Mouse (Mus musculus) erythroid progenitor cell, adult 5-6 weeks (primary cell): ENCODE measurements around the gene Phox2b. TPM values are rescaled to one million over a fixed set of nuclear protein-coding genes. Genes with fewer than 3 reads are reported as not detected.

Experiments
- ATAC-seq: replicated peaks from 2 replicates; pipeline ENCODE4 v1.8.0; 2016; ENCODE audit warnings: moderate number of reproducible peaks, mild to moderate bottlenecking, moderate TSS enrichment, inconsistent platforms; ENCODE audit not compliant: poor library complexity, low FRiP score, severe bottlenecking
- total RNA-seq, 2 experiments: library from RNA; stranded (forward) in 1 of 2; stranded (reverse) in 1 of 2; fragments of 150-400 nt in 1 of 2; fragments of 186-747, 209-891 nt in 1 of 2; gene quantifications; 2 replicates each; pipeline versions ENCODE4 v1.2.3 to v1.2.4; 2015 to 2017; ENCODE audit warnings: low replicate concordance in 2 of 2

Phox2b gene
- total RNA-seq (2015; ENCODE audit: low replicate concordance), result not detected in 2 replicates
- not detected in 2 replicates for total RNA-seq (2017; ENCODE audit: low replicate concordance)

DNA sequence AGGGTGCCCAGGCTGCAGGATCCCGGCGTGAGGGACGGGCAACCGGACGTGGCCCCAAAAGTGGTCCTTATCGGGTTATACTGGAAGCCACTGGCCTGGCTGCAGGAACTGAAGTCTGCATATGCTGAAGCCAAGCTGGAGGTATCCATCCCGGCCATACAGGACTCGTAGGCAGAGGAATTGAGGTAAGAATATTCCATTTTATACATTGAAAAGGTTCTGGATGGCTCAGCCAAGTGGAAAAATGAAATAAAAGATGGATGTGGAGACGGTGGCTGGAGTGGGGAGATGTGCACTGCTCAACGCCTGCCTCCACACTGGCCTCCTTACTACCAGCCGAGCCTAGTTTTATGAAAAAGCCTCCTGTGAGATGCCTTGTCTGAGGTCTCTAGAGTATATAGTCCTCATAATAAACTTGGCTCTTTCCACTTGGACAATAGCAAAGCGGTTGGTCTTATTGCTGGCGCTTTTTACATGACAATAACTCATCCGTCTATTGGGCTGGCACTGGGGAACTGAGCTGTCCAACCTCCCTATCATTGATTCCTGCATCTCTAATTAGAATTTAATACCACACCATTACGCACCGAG, at the start of gene Phox2b:
TSS of gene Phox2b (minus strand) at position 569 of the 591 bp plus-strand sequence.
- ATAC-seq, result no peak

DNA sequence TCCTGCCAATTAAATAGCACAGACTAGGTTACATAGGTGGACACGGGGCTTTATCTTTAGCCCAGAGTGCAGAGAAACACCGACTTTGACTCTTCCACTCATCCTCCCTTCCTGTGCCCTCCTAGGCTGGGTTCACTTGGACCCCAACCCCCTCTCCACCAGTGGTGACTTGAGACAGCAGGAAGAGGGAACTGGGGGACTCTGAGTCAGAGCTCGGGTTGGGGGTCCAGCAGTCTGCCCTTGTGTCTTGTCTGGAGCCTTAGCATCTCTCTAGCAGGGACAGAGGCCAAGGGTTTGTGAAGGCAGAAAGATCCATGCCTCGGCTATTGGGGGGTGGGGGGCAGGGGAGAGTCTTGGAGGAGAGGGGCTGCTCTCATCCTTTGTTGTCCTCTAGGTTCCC, 43.5 kb upstream of the Phox2b start:
- ATAC-seq, result no peak

DNA sequence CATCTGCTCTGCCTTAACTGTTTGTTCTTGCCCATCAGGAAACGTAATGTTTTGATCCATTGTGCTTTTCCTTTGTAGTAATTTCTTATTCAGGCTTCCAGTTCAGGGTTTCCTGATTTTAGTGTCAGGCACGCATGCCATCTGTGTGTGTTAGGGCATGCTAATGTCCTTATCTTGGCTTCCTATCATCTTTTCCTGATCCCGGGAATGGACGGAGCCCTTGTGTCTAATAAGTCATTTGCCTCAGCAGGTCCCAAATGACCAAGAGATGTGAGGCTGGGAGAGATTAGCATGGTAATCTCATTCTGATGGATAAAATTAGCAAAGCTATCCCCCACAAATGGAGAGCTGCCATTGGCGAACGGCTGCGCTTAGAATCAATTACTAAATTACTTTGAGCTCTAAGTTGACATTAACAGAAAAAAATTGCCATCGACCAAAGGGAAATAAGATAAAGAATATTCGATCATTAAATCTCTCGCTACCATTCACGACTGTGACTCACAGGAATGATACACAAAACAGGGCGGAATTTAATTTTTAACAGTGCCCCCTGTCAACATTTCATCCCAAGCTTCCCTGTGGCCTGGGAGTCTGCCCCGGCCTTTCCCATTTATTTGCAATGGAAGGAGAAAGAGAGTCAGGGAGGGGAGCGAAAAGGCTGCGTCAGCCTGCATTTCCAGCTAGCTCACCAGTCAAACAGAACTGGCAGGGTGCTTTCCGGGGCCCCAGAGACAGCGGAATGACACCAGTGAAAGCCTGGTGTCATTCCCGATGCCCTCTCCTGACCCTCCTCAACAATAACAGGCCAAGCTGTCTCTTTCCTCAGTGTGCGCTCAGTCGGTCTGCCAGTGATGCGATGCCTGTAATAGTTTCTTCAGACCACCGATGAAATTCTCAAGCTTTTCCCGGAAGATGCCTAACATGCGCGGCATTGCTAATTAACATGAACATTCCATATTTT, 40.2 kb upstream of the Phox2b start:
- no peak for ATAC-seq

GRCm38 (mm10) chr5:67138643-67139042, 39.5 kb upstream of the Phox2b start:
- no peak for ATAC-seq

DNA sequence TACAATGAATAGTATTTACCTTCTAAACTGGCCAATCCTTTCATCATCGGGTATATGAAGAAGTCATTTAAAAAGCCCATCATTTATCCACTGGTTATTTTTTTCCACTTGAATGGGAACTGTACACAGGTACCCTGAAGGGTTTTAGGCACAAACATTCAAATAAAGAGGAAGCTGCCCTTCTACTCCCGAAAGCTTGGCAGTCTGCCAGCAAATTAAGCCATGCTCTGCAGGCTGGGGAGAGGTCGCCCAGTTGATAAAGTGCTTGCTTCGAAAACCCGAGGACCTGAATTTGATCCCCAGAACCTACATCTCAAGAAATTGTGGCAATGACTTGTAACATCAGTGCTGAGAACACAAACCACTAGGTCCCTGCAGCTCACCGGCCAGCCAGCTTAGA, 35.6 kb upstream of the Phox2b start:
- ATAC-seq, result no peak

GRCm38 (mm10) chr5:67131671-67132070, 32.6 kb upstream of the Phox2b start:
- no peak for ATAC-seq

DNA sequence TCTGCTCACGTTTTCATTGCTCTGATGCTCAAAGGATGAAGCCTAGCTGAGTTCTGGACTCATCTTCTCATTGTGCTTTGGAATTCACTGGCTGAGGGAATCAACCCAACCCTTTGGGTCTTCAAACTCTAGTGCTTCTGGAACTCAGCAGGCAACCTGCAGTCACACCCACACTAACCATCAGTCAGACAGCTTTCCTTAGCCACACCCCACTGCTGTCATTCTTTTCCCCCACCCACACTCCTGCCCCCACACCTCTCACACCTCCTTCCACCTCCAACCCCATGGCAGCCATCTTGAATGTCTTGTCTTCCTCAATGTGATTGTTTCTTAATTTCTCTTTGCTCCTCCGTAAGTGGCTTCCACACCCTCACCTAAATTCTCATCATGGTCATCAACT, 7.2 kb upstream of the Phox2b start:
- no peak for ATAC-seq

- ATAC-seq, result no peak
These were observed 3.9 kb upstream of the Phox2b start for GRCm38 (mm10) chr5:67103016-67103415.

DNA sequence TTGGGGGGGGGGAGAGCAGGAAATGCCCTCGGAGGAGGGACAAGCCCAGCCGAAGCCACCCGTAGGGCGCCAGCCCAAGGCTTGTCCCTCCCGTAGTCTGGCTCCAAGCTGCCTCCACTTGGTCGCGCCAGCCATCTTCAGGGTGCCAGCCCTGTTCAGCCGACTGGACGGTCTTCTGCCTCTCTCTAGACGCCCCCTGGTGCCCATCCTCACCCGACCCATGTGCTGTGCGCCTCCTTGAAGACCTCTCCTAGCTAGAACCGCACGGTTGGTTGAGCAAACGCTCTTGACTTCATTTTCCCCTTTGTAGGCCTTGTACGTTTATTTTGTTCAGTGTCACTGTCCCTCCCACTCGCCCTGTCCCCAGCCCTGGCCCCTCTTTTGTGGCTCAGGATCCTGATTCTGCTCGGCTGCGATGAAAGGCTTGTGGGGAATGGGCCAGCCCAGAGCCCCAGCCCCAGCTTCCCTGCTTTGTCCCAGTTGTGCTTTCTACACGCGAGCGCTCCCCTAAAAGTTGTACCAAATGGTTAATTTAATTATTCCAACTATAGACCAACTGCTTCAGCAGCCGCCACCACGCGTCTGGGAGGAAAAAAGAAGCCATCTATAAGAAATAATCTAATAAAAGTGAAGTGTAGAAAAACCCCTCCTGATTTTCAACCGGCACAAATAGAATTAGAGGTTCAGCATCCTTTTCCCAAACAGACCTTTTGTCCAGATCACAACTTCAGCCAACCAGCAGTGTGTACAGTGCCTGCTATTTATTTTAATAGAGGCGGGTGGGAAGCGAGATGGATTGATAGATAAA, 2.9 kb upstream of the Phox2b start:
- no peak for ATAC-seq

DNA sequence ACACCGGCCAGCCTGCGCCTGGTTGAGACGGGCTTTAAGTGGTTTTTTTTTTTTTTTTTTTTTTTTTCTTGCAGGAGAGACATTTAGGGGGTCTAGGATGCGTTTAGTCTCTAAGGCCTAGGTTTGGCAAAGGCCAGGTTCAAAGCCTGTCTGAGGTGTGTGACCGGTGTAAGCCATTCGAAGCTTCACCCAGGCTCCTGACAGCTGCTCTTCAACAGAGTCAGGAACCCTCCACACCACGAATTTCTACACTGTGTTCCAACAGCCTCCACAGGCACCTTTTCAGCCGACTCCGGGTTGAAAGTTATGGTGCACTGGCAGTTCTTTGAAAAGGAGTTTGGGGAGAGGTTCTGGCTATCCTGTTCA, 2.3 kb upstream of the Phox2b start:
- no peak for ATAC-seq

GRCm38 (mm10) chr5:67100564-67101394, 1.7 kb upstream of the Phox2b start:
- ATAC-seq, result no peak

DNA sequence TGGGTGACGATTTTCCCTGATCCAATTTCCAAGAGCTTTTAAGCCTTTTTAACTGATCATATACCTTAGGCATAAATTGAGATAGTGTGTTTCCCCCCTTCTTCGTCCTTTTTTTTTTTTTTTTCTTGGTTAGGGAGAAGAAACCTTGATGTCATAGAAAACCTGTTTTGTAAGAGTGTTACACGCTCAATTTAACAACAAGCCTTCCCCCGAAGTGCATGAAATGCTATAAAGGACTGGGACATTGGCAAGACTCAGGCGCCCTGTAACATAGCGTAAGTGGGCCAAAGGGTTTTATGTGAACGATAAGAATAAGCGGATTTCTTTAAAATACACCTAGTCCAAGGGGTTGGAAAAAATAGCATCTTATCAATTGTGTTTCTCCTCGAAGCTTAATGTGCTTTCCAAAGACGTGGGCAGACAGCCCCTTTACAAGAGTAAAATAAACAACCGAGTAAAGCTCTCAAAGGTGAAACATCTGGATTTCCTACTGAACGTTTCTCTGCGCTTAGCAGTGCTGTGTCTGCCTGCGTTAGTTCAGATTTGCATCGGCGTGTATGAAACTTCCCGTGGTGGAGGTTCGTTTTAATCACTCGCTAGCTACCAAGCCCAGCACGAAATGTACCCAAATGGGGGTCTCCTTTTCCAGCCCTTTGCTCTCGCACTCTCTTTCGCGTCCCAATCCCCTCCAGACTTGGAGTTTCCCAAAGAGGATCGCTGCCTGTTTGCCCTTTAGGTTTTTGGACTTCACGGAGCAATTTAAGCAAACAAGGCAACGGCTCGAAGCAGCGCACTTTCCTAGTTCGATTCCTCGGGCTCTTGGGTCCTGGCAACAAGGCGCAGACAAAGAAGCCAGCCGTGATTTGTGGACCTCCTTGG, 531 bp upstream of the Phox2b start:
- no peak for ATAC-seq

- no peak for ATAC-seq
These were observed 909 bp downstream of the Phox2b start for GRCm38 (mm10) chr5:67098051-67098732.

GRCm38 (mm10) chr5:67097106-67098050, 1.7 kb downstream of the Phox2b start:
- no peak for ATAC-seq

- no peak for ATAC-seq
These were observed 2.7 kb downstream of the Phox2b start for GRCm38 (mm10) chr5:67096378-67096771.

- no peak for ATAC-seq
These were observed 3.3 kb downstream of the Phox2b start for GRCm38 (mm10) chr5:67095651-67096377.
